27 mouse cellular contexts compared by ENCODE assay signal in the genomic region with DNA sequence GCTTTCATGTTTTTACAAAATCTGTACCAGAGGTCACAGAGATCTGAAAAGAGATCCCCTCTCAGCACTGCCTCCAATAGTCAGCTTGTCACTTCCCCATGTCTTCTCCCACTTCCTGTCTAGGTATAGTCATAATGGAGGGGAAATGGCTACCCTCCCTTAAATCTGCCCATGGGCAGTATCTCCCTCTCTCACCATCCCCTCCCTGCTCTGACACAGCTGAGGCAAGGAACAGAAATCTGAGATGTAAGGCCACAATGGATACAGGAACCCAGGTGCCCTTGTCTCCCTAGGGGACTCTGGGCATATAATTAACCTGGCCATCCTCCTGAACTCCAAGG.
DNase-seq lines count a peak whose midpoint lies in the region; ATAC-seq lines count a peak whose summit lies in the region.
"Had no signal": no experiment of that assay in that cellular context is flagged by ENCODE, and none has a peak within 500 bp of the region (broad histone marks: within the 10 kb centered on the region; RNA-seq: fewer than 3 reads in every experiment).

No protein-coding gene starts in this region.

- no peaks in the 10 kb centered on the region for H3K9me3 ChIP-seq in limb, embryonic 11.5 days (ENCODE audit: control insufficient read depth, low read length)
- H3K9me3 ChIP-seq in limb, embryonic 10.5 days (replicated peaks), result no peaks in the 10 kb centered on the region
- H3K9me3 ChIP-seq: embryonic facial prominence, embryonic 12.5 days; hindbrain, embryonic 13.5 days; kidney, embryonic 15.5 days; limb, embryonic 15.5 days; midbrain, embryonic 10.5 days; midbrain, embryonic 15.5 days; neural tube, embryonic 12.5 days had no signal

- no peak overlapping the region for H3K9ac ChIP-seq in limb, embryonic 11.5 days (ENCODE audit: low read length)
- H3K9ac ChIP-seq: embryonic facial prominence, embryonic 12.5 days; hindbrain, embryonic 13.5 days; kidney, embryonic 15.5 days; limb, embryonic 15.5 days; midbrain, embryonic 15.5 days; neural tube, embryonic 12.5 days had no signal

- no peak overlapping the region for H3K27ac ChIP-seq in limb, embryonic 11.5 days (replicated peaks; ENCODE audit: low read depth, low read length)
- H3K27ac ChIP-seq in limb, embryonic 10.5 days, result no peak overlapping the region
- H3K27ac ChIP-seq: embryonic facial prominence, embryonic 12.5 days; hindbrain, embryonic 13.5 days; kidney, embryonic 15.5 days; limb, embryonic 15.5 days; macrophage; midbrain, embryonic 10.5 days; midbrain, embryonic 15.5 days; neural tube, embryonic 12.5 days had no signal

- no peak for ATAC-seq in limb, embryonic 11.5 days (ENCODE audit: insufficient number of reproducible peaks, low FRiP score, low TSS enrichment, low read depth)
- ATAC-seq in megakaryocyte, adult 5-6 weeks (ENCODE audit: poor library complexity, severe bottlenecking), result peak; percentile 72
- ATAC-seq: activated CD4-positive, CD25-positive, alpha-beta regulatory T cell, adult 4 months; forebrain, embryonic 16.5 days; midbrain, embryonic 15.5 days had no signal

- H3K27me3 ChIP-seq in limb, embryonic 11.5 days (ENCODE audit: control insufficient read depth, insufficient read depth, low read length), result no peaks in the 10 kb centered on the region
- H3K27me3 ChIP-seq in limb, embryonic 10.5 days (ENCODE audit: low read depth, poor library complexity, severe bottlenecking), result no peaks in the 10 kb centered on the region
- H3K27me3 ChIP-seq: embryonic facial prominence, embryonic 12.5 days; hindbrain, embryonic 13.5 days; kidney, embryonic 15.5 days; limb, embryonic 15.5 days; midbrain, embryonic 15.5 days; neural tube, embryonic 12.5 days had no signal

- peak; percentile 1 for DNase-seq in limb, embryonic 11.5 days (ENCODE audit: low spot score)
- no peak for DNase-seq in limb, embryonic 10.5 days (ENCODE audit: low spot score)
- DNase-seq in testis, postnatal 10 days (ENCODE audit: low spot score), result peak; percentile 16
- DNase-seq in testis, postnatal 14 days (ENCODE audit: low spot score), result no peak
- no peak for DNase-seq in adrenal gland, postnatal 14 days
- DNase-seq in ovary, adult 18-20 months (ENCODE audit: low spot score), result no peak
- DNase-seq: adrenal gland, adult 2 months; cerebellum, adult 8-10 months; cerebellum, postnatal 36 days; embryo, embryonic 11 days; heart, postnatal 4 days; kidney, adult 18-20 months; kidney, postnatal 25 days; lung, adult 2 months; lung, postnatal 10 days; thymus, postnatal 25 days had no signal

- H3K4me2 ChIP-seq in limb, embryonic 11.5 days (ENCODE audit: low read depth, severe bottlenecking), result no peak overlapping the region
- H3K4me2 ChIP-seq: embryonic facial prominence, embryonic 12.5 days; hindbrain, embryonic 13.5 days; kidney, embryonic 15.5 days; limb, embryonic 15.5 days; midbrain, embryonic 15.5 days; neural tube, embryonic 12.5 days had no signal

- H3K4me1 ChIP-seq in limb, embryonic 11.5 days (ENCODE audit: control insufficient read depth, insufficient read depth, low read length), result no peaks in the 10 kb centered on the region
- H3K4me1 ChIP-seq in limb, embryonic 10.5 days, result no peaks in the 10 kb centered on the region
- H3K4me1 ChIP-seq: embryonic facial prominence, embryonic 12.5 days; hindbrain, embryonic 13.5 days; kidney, embryonic 15.5 days; limb, embryonic 15.5 days; midbrain, embryonic 10.5 days; midbrain, embryonic 15.5 days; neural tube, embryonic 12.5 days had no signal

- no peaks in the 10 kb centered on the region for H3K36me3 ChIP-seq in limb, embryonic 11.5 days (ENCODE audit: control insufficient read depth, insufficient read depth, low read length)
- no peaks in the 10 kb centered on the region for H3K36me3 ChIP-seq in limb, embryonic 10.5 days
- H3K36me3 ChIP-seq: embryonic facial prominence, embryonic 12.5 days; hindbrain, embryonic 13.5 days; kidney, embryonic 15.5 days; limb, embryonic 15.5 days; midbrain, embryonic 10.5 days; midbrain, embryonic 15.5 days; neural tube, embryonic 12.5 days had no signal

- H3K4me3 ChIP-seq in limb, embryonic 11.5 days (ENCODE audit: low read depth, low read length), result no peak overlapping the region
- H3K4me3 ChIP-seq in limb, embryonic 10.5 days, result no peak overlapping the region
- H3K4me3 ChIP-seq: embryonic facial prominence, embryonic 12.5 days; hindbrain, embryonic 13.5 days; kidney, embryonic 15.5 days; limb, embryonic 15.5 days; midbrain, embryonic 10.5 days; midbrain, embryonic 15.5 days; neural tube, embryonic 12.5 days had no signal

Comparison
In these comparisons a context has a peak if more than half of its experiments do, and no peak if none do; other contexts are left out.
1. DNase-seq: peak in limb, embryonic 11.5 days (single experiment) and testis, postnatal 10 days (single experiment); none in limb, embryonic 10.5 days (single experiment), testis, postnatal 14 days (single experiment), adrenal gland, postnatal 14 days (single experiment) and ovary, adult 18-20 months (single experiment).